Mouse (Mus musculus) forebrain, embryonic 11.5 days (tissue): Measurements from ENCODE around the gene Scd2. TPM values are rescaled to one million over a fixed set of nuclear protein-coding genes. Genes with fewer than 3 reads are reported as not detected.

ENCODE experiments used
- microRNA-seq: library from miRNA; unstranded; fragments of <30 nt; microRNA quantifications from one replicate; pipeline ENCODE4, GENCODE M21; 2016; ENCODE audit not compliant: insufficient number of aligned reads
- polyA plus RNA-seq: library from polyadenylated mRNA; unstranded; fragments of >200 nt; fragmentation: Nextera tagmentation; extraction: Ambion mirVana; gene quantifications from 2 replicates; pipeline ENCODE4 v1.2.1, GENCODE M21; 2014

The Scd2 gene
- polyA plus RNA-seq, 1 experiment from 2014 or later, result 466 TPM

Small RNA genes within 50 kb of the gene (microRNA-seq; reads per million reads assigned to microRNA genes)
- gene Mir5114, result not detected

Other genes with a start within 250 kb of the Scd2 start
- gene Erlin1, start 223.9 kb upstream of the Scd2 start, polyA plus RNA-seq, result 18.6 and 19.6 TPM in 2 replicates
- gene Chuk, start 186.2 kb upstream of the Scd2 start, polyA plus RNA-seq, result 59.6 and 62.9 TPM in 2 replicates
- gene Cwf19l1, start 157.8 kb upstream of the Scd2 start, polyA plus RNA-seq, result 44.2 and 47.9 TPM in 2 replicates
- gene Bloc1s2, start 147.2 kb upstream of the Scd2 start, polyA plus RNA-seq, result 101 and 108 TPM in 2 replicates
- 0.25 and 0.39 TPM in 2 replicates for gene Pkd2l1, start 101.2 kb upstream of the Scd2 start, polyA plus RNA-seq
- gene Scd3, start 90.4 kb upstream of the Scd2 start, polyA plus RNA-seq, result 0.49 TPM in 1 of 2 replicates, not detected in the other
- gene Scd4, start 39.4 kb downstream of the Scd2 start, polyA plus RNA-seq, result not detected in 2 replicates
- gene Scd1, start 114.2 kb downstream of the Scd2 start, polyA plus RNA-seq, result 18.8 and 19.2 TPM in 2 replicates
- gene Wnt8b, start 199.8 kb downstream of the Scd2 start, polyA plus RNA-seq, result 60.2 and 63.5 TPM in 2 replicates